ENCODE assay signal across 9 mouse cellular contexts in the genomic region with DNA sequence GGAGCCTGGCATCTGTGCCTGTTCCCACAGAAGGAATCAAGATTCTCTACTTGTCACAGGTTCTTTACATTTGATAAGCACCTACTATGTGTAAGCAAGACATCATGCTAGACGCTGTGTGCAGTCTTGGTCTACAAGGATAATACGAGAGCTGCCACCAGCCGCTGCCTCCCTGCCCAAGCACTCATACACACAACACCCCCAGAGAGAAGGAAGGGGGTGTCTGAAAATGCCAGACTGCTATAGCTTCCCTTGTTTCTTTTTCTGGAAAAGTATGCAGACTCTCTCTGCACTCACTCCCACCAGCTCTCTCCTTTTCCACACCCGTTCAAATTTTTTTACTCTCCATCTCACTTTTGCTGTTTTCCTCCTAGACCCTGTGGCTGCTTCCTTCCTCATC. TPM values are rescaled to one million over a fixed set of nuclear protein-coding genes. Genes with fewer than 3 reads are reported as not detected.
A peak's percentile ranks its signal among the peaks of the same experiment; 100 is the strongest.
DNase-seq lines count a peak whose midpoint lies in the region; ATAC-seq and TF ChIP-seq lines count a peak whose summit lies in the region.
"Had no signal": no experiment of that assay in that cellular context is flagged by ENCODE, and none has a peak within 500 bp of the region (broad histone marks: within the 10 kb centered on the region; RNA-seq: fewer than 3 reads in every experiment).

No protein-coding gene starts in this region.

- ATAC-seq in forebrain, postnatal 0 days: peak; percentile 32
- ATAC-seq in midbrain, embryonic 13.5 days: no peak; the same call in none of the 2 replicates

- H3K4me2 ChIP-seq in forebrain, postnatal 0 days (ENCODE audit: low read depth): peak overlapping the region; percentile 53
- H3K4me2 ChIP-seq in midbrain, embryonic 13.5 days (replicated peaks): peak overlapping the region; percentile 98

- peak overlapping the region; percentile 80 for H3K4me3 ChIP-seq in forebrain, postnatal 0 days (ENCODE audit: low read depth, low read length)
- H3K4me3 ChIP-seq in midbrain, embryonic 13.5 days (replicated peaks): peak overlapping the region; percentile 79
- H3K4me3 ChIP-seq: liver, embryonic 13.5 days had no signal

- DNase-seq in right cerebral cortex, adult 18-20 months: peak; percentile 81
- no peak for DNase-seq in right cerebral cortex, postnatal 4 days
- DNase-seq in forebrain, postnatal 0 days: peak; percentile 68
- DNase-seq in spleen, adult 18-20 months: no peak
- no peak for DNase-seq in B cell, adult 2 months
- no peak for DNase-seq in ovary, postnatal 10 days (ENCODE audit: low spot score)
- DNase-seq: thymus, adult 18-20 months had no signal

- H3K9ac ChIP-seq in forebrain, postnatal 0 days: peak overlapping the region; percentile 97
- H3K9ac ChIP-seq in midbrain, embryonic 13.5 days (replicated peaks): peak overlapping the region; percentile 70
- H3K9ac ChIP-seq: liver, embryonic 13.5 days had no signal

- peaks cover 15% of the 10 kb centered on the region for H3K36me3 ChIP-seq in forebrain, postnatal 0 days (ENCODE audit: insufficient read depth)
- peaks cover 18% of the 10 kb centered on the region for H3K36me3 ChIP-seq in midbrain, embryonic 13.5 days
- H3K36me3 ChIP-seq: liver, embryonic 13.5 days had no signal

- peaks cover 24% of the 10 kb centered on the region for H3K4me1 ChIP-seq in forebrain, postnatal 0 days (ENCODE audit: insufficient read depth)
- H3K4me1 ChIP-seq in midbrain, embryonic 13.5 days (replicated peaks): peaks cover 73% of the 10 kb centered on the region

- H3K27me3 ChIP-seq in forebrain, postnatal 0 days (ENCODE audit: insufficient read depth, low read length): no peaks in the 10 kb centered on the region
- H3K27me3 ChIP-seq in midbrain, embryonic 13.5 days: no peaks in the 10 kb centered on the region

- 10% methylated on average over 4 of the region's 4 CpGs for WGBS in forebrain, postnatal 0 days
- WGBS in midbrain, embryonic 13.5 days: 18% methylated on average over 4 of the region's 4 CpGs

- no peaks in the 10 kb centered on the region for H3K9me3 ChIP-seq in forebrain, postnatal 0 days (ENCODE audit: low read length)
- no peaks in the 10 kb centered on the region for H3K9me3 ChIP-seq in midbrain, embryonic 13.5 days
- H3K9me3 ChIP-seq: liver, embryonic 13.5 days had no signal

- peak overlapping the region; percentile 95 for H3K27ac ChIP-seq in forebrain, postnatal 0 days (ENCODE audit: low read depth, low read length)
- peak overlapping the region; percentile 95 for H3K27ac ChIP-seq in midbrain, embryonic 13.5 days
- H3K27ac ChIP-seq: liver, embryonic 13.5 days had no signal

- 0 out of 2 replicates have a peak, but pooled peaks have one; percentile 6 for TF ChIP-seq CTCF in forebrain, postnatal 0 days (IDR thresholded peaks at IDR 0.05; ENCODE audit: low read depth)

RNA-seq across cellular contexts. Expression of gene Celf3, which starts 0.7 kb away (rescaled TPM):
- 223 and 278 TPM in 2 replicates for total RNA-seq in forebrain, postnatal 0 days (2014; rRNA removed)
- polyA plus RNA-seq in forebrain, postnatal 0 days (2015; fragmentation: Nextera tagmentation; extraction: Ambion mirVana): 247 and 295 TPM in 2 replicates
- polyA plus RNA-seq in midbrain, embryonic 13.5 days (2015; fragmentation: Nextera tagmentation; extraction: Ambion mirVana): 396 and 399 TPM in 2 replicates

RNA-seq across cellular contexts. Expression of gene Riiad1, which starts 2.7 kb away (rescaled TPM):
- 7.3 and 14.2 TPM in 2 replicates for total RNA-seq in forebrain, postnatal 0 days (2014; rRNA removed)
- 24.7 and 27.1 TPM in 2 replicates for polyA plus RNA-seq in forebrain, postnatal 0 days (2015; fragmentation: Nextera tagmentation; extraction: Ambion mirVana)
- 24.3 and 26.1 TPM in 2 replicates for polyA plus RNA-seq in midbrain, embryonic 13.5 days (2015; fragmentation: Nextera tagmentation; extraction: Ambion mirVana)
- polyA plus RNA-seq: liver, embryonic 13.5 days had no signal

RNA-seq across cellular contexts. Expression of gene Oaz3, which starts 33.7 kb away (rescaled TPM):
- total RNA-seq in forebrain, postnatal 0 days (2014; rRNA removed): not detected in 2 replicates
- 0.34 and 0.85 TPM in 2 replicates for polyA plus RNA-seq in forebrain, postnatal 0 days (2015; fragmentation: Nextera tagmentation; extraction: Ambion mirVana)
- 0.89 and 1.2 TPM in 2 replicates for polyA plus RNA-seq in midbrain, embryonic 13.5 days (2015; fragmentation: Nextera tagmentation; extraction: Ambion mirVana)

RNA-seq across cellular contexts. Expression of gene Mrpl9, which starts 34.3 kb away (rescaled TPM):
- total RNA-seq in forebrain, postnatal 0 days (2014; rRNA removed): 66.4 and 71.6 TPM in 2 replicates
- polyA plus RNA-seq in forebrain, postnatal 0 days (2015; fragmentation: Nextera tagmentation; extraction: Ambion mirVana): 51.9 and 56.7 TPM in 2 replicates
- polyA plus RNA-seq in midbrain, embryonic 13.5 days (2015; fragmentation: Nextera tagmentation; extraction: Ambion mirVana): 61.3 and 63.2 TPM in 2 replicates

Comparison
In these comparisons a context has a peak if more than half of its experiments do, and no peak if none do; other contexts are left out.
1. DNase-seq: peak in right cerebral cortex, adult 18-20 months (single experiment) and forebrain, postnatal 0 days (single experiment); none in right cerebral cortex, postnatal 4 days (single experiment), spleen, adult 18-20 months (0 of 2), B cell, adult 2 months (0 of 2) and ovary, postnatal 10 days (single experiment).